ENCODE assay signal across 8 mouse cellular contexts in the genomic region with DNA sequence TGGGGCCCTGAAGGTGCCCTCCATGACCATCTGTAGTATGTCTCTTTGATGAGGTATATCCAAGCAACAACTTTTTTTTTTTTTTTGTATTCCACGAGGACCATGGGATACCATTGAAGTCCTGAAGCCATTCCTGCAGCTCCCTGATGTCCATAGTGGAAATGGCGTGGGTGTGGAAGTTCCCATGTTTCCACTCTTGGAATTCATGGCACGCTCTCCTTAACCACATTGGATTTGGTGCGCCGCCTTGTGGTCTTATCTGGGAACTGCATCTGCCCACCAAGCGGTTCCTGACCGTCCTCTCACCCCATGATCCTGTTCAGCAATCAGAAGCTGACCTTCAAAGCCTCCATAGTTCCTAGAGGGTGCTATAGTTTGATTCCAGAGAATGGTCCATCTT.
A peak's percentile ranks its signal among the peaks of the same experiment; 100 is the strongest.
DNase-seq lines count a peak whose midpoint lies in the region; ATAC-seq and TF ChIP-seq lines count a peak whose summit lies in the region.

No protein-coding gene starts in this region.

- no peak for TF ChIP-seq POLR2A in olfactory bulb, adult 2 months (IDR thresholded peaks at IDR 0.05; ENCODE audit: insufficient read depth, low read depth, low read length)

- intact Hi-C loops in left cerebral cortex, postnatal 14 days (cut with DNase I) = loop anchor here (2.0 kb wide), 1 partner anchor 179 kb away; no protein-coding TSS in a partner anchor

- 21% methylated on average over 7 of the region's 7 CpGs for WGBS in intestine, postnatal 0 days
- WGBS in intestine, embryonic 16.5 days = 19% methylated on average over 7 of the region's 7 CpGs
- WGBS in olfactory bulb, adult 2 months = 10% methylated on average over 7 of the region's 7 CpGs

- H3K27me3 ChIP-seq in intestine, postnatal 0 days (replicated peaks; ENCODE audit: control insufficient read depth, insufficient read depth, low read length) = no peaks in the 10 kb centered on the region
- no peaks in the 10 kb centered on the region for H3K27me3 ChIP-seq in intestine, embryonic 16.5 days (replicated peaks; ENCODE audit: control insufficient read depth, insufficient read depth, low read length)

- H3K4me2 ChIP-seq in intestine, postnatal 0 days (replicated peaks; ENCODE audit: low read depth) = no peak overlapping the region
- no peak overlapping the region for H3K4me2 ChIP-seq in intestine, embryonic 16.5 days (ENCODE audit: low read depth, low read length)

- no peak for ATAC-seq in intestine, postnatal 0 days
- no peak for ATAC-seq in intestine, embryonic 16.5 days

- peak; percentile 71 for DNase-seq in R1 (ENCODE audit: low read depth, low spot score)
- peak; percentile 56 for DNase-seq in cerebellum, adult 9-11 months
- DNase-seq in heart, postnatal 4 days = peak; percentile 83
- peak; percentile 28 to 72 for DNase-seq in left cerebral cortex, postnatal 14 days (ENCODE audit: low spot score in 2 of 2)
- DNase-seq in urinary bladder, adult 2 months (ENCODE audit: low spot score) = peak; percentile 47

- H3K27ac ChIP-seq in intestine, postnatal 0 days (ENCODE audit: low read depth, low read length) = no peak overlapping the region
- no peak overlapping the region for H3K27ac ChIP-seq in intestine, embryonic 16.5 days (ENCODE audit: low read length)
- H3K27ac ChIP-seq in olfactory bulb, adult 2 months (ENCODE audit: insufficient read depth, low read depth, low read length) = no peak overlapping the region

- TF ChIP-seq CTCF in intestine, postnatal 0 days (IDR thresholded peaks at IDR 0.05; ENCODE audit: low read depth) = peak; percentile 88
- TF ChIP-seq CTCF in olfactory bulb, adult 2 months (IDR thresholded peaks at IDR 0.05; ENCODE audit: insufficient read depth, low read depth, low read length) = peak; percentile 84

- no peak overlapping the region for H3K9ac ChIP-seq in intestine, postnatal 0 days (ENCODE audit: low read depth, low read length)
- no peak overlapping the region for H3K9ac ChIP-seq in intestine, embryonic 16.5 days (ENCODE audit: low read depth, low read length)

- no peaks in the 10 kb centered on the region for H3K9me3 ChIP-seq in intestine, postnatal 0 days (ENCODE audit: control insufficient read depth)
- no peaks in the 10 kb centered on the region for H3K9me3 ChIP-seq in intestine, embryonic 16.5 days (ENCODE audit: control insufficient read depth, low read length)

- no peaks in the 10 kb centered on the region for H3K36me3 ChIP-seq in intestine, postnatal 0 days (ENCODE audit: control insufficient read depth, insufficient read depth)
- H3K36me3 ChIP-seq in intestine, embryonic 16.5 days (ENCODE audit: control insufficient read depth, insufficient read depth, low read length) = no peaks in the 10 kb centered on the region

- H3K4me3 ChIP-seq in intestine, postnatal 0 days (ENCODE audit: low read depth, low read length) = no peak overlapping the region
- no peak overlapping the region for H3K4me3 ChIP-seq in intestine, embryonic 16.5 days (ENCODE audit: low read length)
- no peak overlapping the region for H3K4me3 ChIP-seq in olfactory bulb, adult 2 months (ENCODE audit: insufficient read depth, low read depth, low read length)

- no peaks in the 10 kb centered on the region for H3K4me1 ChIP-seq in intestine, postnatal 0 days (replicated peaks; ENCODE audit: control insufficient read depth, insufficient read depth, low read length)
- H3K4me1 ChIP-seq in intestine, embryonic 16.5 days (ENCODE audit: control insufficient read depth, insufficient read depth, low read length) = no peaks in the 10 kb centered on the region
- H3K4me1 ChIP-seq in olfactory bulb, adult 2 months (ENCODE audit: control insufficient read depth, insufficient read depth, low read length) = peaks cover 19% of the 10 kb centered on the region
